Mouse (Mus musculus): ENCODE measurements around the gene Nfx1. TPM values are rescaled to one million over a fixed set of nuclear protein-coding genes. Genes with fewer than 3 reads are reported as not detected.

Gene Nfx1
- polyA plus RNA-seq, 1 experiment from 2014 or later: 19.4 TPM

DNA sequence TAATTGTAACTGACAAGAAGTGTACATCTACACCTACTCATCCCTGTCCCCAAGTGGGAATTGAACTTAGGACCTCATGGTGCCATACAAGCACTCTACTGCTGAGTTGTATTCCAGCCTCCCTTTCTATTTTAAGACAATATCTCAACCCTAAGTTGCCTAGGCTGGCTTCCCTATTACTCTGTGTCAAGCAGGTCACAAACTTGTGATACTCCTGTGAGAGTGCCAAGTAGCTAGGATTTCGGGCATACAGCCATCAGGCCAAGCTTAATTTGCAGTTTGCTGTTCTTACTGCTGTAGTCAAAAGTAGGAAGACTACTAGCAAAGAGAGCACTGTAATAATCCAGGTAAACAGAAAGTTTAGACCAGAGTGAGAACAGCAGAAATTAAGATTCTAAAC, 13.0 kb downstream of the Nfx1 start:
- Histone ChIP-seq H3K9me3 (ENCODE audit: low read length) (no peaks in the 10 kb centered on the region), H3K4me1 (ENCODE audit: insufficient read depth) (no peaks in the 10 kb centered on the region), H3K4me2 (ENCODE audit: low read depth, low read length) (no peak overlapping the region), H3K27ac (ENCODE audit: low read depth) (no peak overlapping the region), H3K36me3 (replicated peaks; ENCODE audit: insufficient read depth, low read length) (peaks cover 62% of the 10 kb centered on the region), H3K9ac (replicated peaks) (no peak overlapping the region), H3K27me3 (ENCODE audit: insufficient read depth, low read length) (no peaks in the 10 kb centered on the region), H3K4me3 (ENCODE audit: low read depth, low read length) (no peak overlapping the region)
- ATAC-seq (no peak), DNase-seq (no peak)
- no peak for TF ChIP-seq EP300 (IDR thresholded peaks at IDR 0.05; ENCODE audit: low read depth)
- TF ChIP-seq CTCF (IDR thresholded peaks at IDR 0.05; ENCODE audit: low read depth): no peak
- WGBS (ENCODE audit: insufficient replicate concordance): 78% methylated on average over 1 of the region's 1 CpGs

DNA sequence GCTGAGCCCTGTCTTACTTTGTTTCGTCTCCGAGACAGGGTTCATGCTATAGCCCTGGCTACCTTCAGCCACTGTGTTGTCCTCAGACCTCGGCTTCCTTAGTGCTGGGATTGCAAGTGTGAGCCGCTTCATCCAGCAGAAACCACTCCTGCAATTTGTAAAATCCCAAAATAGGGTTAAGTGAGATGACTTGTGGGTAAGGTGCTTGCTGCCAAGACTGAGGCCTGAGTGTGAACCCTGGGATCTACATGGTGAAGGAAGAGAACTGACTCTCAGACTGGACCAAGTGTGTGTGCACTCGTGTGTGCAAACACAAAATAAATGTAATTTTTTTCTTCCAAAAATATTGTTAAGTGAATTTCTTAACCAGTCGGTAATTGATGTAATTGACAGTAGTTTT, 18.9 kb downstream of the Nfx1 start:
- no peaks in the 10 kb centered on the region for H3K4me1 ChIP-seq (ENCODE audit: insufficient read depth)
- TF ChIP-seq EP300 (IDR thresholded peaks at IDR 0.05; ENCODE audit: low read depth): no peak
- TF ChIP-seq CTCF (IDR thresholded peaks at IDR 0.05; ENCODE audit: low read depth): no peak
- peaks cover 88% of the 10 kb centered on the region for H3K36me3 ChIP-seq (replicated peaks; ENCODE audit: insufficient read depth, low read length)
- H3K4me3 ChIP-seq (ENCODE audit: low read depth, low read length): no peak overlapping the region
- H3K9me3 ChIP-seq (ENCODE audit: low read length): no peaks in the 10 kb centered on the region
- DNase-seq (no peak), ATAC-seq (no peak)
- H3K27ac ChIP-seq (ENCODE audit: low read depth): no peak overlapping the region
- WGBS (ENCODE audit: insufficient replicate concordance): 88% methylated on average over 6 of the region's 6 CpGs
- H3K27me3 ChIP-seq (ENCODE audit: insufficient read depth, low read length): no peaks in the 10 kb centered on the region
- no peak overlapping the region for H3K9ac ChIP-seq (replicated peaks)
- no peak overlapping the region for H3K4me2 ChIP-seq (ENCODE audit: low read depth, low read length)

DNA sequence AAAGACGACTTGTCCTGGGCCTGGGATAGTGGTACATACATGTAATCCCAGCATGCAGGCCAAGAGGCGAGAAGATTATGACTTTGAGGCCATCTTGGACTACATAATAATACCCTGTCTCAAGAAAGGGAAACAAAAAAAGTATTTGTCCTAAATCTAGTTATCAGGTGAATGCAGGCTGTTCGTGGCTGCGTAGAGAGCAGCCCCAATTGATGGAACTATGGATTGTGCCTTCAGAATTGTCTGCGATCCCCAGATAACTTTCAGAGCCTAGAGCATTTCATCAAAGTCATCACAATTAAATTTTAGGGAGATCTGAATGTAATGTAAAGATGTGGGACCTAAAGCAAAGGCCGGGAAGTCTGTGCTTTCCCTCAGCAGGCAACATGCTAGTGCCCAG, 25.6 kb downstream of the Nfx1 start:
- Histone ChIP-seq H3K4me3 (ENCODE audit: low read depth, low read length) (no peak overlapping the region), H3K27me3 (ENCODE audit: insufficient read depth, low read length) (no peaks in the 10 kb centered on the region), H3K4me2 (ENCODE audit: low read depth, low read length) (no peak overlapping the region), H3K9me3 (ENCODE audit: low read length) (no peaks in the 10 kb centered on the region), H3K36me3 (replicated peaks; ENCODE audit: insufficient read depth, low read length) (peaks cover 93% of the 10 kb centered on the region), H3K9ac (replicated peaks) (no peak overlapping the region), H3K27ac (ENCODE audit: low read depth) (no peak overlapping the region), H3K4me1 (ENCODE audit: insufficient read depth) (no peaks in the 10 kb centered on the region)
- 77% methylated on average over 6 of the region's 6 CpGs for WGBS (ENCODE audit: insufficient replicate concordance)
- ATAC-seq: no peak
- TF ChIP-seq CTCF (IDR thresholded peaks at IDR 0.05; ENCODE audit: low read depth) (no peak), EP300 (IDR thresholded peaks at IDR 0.05; ENCODE audit: low read depth) (peak; percentile 59)
- no peak for DNase-seq

DNA sequence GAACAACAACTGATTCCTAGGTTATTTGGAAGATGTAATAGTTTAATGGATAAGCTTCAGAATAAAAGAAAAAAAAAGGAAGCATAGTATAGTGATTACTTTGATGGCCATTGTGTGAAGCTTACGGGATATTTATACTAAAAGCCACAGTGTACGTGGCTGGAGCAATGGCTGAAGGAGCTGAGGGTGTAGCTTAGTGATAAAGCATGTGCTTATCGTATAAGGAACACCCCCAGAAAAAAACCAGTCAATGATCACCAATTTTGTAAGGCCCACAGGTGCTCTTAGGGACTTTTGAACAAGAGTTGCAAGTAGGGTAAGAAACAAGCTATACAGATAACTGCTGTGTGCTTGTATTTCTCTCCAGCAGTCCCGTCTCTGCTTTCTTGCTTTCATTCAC, 27.2 kb downstream of the Nfx1 start:
- Histone ChIP-seq H3K9me3 (ENCODE audit: low read length) (no peaks in the 10 kb centered on the region), H3K27me3 (ENCODE audit: insufficient read depth, low read length) (no peaks in the 10 kb centered on the region), H3K36me3 (replicated peaks; ENCODE audit: insufficient read depth, low read length) (peaks cover 93% of the 10 kb centered on the region), H3K27ac (ENCODE audit: low read depth) (0 out of 2 replicates have a peak overlapping the region, but pooled peaks have one; percentile 7), H3K9ac (replicated peaks) (no peak overlapping the region), H3K4me2 (ENCODE audit: low read depth, low read length) (no peak overlapping the region), H3K4me3 (ENCODE audit: low read depth, low read length) (no peak overlapping the region), H3K4me1 (ENCODE audit: insufficient read depth) (no peaks in the 10 kb centered on the region)
- DNase-seq (no peak), ATAC-seq (peak; percentile 63)
- 63% methylated on average over 4 of the region's 4 CpGs for WGBS (ENCODE audit: insufficient replicate concordance)
- TF ChIP-seq EP300 (IDR thresholded peaks at IDR 0.05; ENCODE audit: low read depth) (peak; percentile 50), CTCF (IDR thresholded peaks at IDR 0.05; ENCODE audit: low read depth) (no peak)

DNA sequence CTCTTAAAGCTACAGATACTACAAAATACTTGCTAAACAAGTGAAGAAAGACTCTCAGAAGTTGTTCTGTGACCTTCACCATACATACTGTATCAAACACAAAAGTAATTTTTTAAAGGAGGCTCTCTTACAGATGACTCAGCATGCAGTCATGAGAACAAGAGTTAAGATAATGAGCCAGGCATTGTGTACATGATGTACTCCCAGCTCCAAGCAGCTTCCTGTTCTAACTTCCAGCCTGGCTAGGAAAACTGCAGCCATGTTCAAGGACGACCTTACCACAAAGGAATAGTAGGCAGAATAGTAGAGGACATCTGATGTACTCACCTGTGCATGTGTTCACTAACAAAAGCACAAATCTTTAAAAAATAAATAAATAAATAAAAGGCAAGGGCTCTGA, 29.6 kb downstream of the Nfx1 start:
- no peaks in the 10 kb centered on the region for H3K27me3 ChIP-seq (ENCODE audit: insufficient read depth, low read length)
- no peaks in the 10 kb centered on the region for H3K4me1 ChIP-seq (ENCODE audit: insufficient read depth)
- no peak for ATAC-seq
- no peak overlapping the region for H3K9ac ChIP-seq (replicated peaks)
- no peaks in the 10 kb centered on the region for H3K9me3 ChIP-seq (ENCODE audit: low read length)
- peak; percentile 19; the same call in 1 of the 2 replicates for TF ChIP-seq EP300 (IDR thresholded peaks at IDR 0.05; ENCODE audit: low read depth)
- TF ChIP-seq CTCF (IDR thresholded peaks at IDR 0.05; ENCODE audit: low read depth): no peak
- H3K27ac ChIP-seq (ENCODE audit: low read depth): no peak overlapping the region
- H3K4me3 ChIP-seq (ENCODE audit: low read depth, low read length): no peak overlapping the region
- no peak for DNase-seq
- H3K36me3 ChIP-seq (replicated peaks; ENCODE audit: insufficient read depth, low read length): peaks cover 90% of the 10 kb centered on the region
- no peak overlapping the region for H3K4me2 ChIP-seq (ENCODE audit: low read depth, low read length)
- 73% methylated on average over 1 of the region's 1 CpGs for WGBS (ENCODE audit: insufficient replicate concordance)

DNA sequence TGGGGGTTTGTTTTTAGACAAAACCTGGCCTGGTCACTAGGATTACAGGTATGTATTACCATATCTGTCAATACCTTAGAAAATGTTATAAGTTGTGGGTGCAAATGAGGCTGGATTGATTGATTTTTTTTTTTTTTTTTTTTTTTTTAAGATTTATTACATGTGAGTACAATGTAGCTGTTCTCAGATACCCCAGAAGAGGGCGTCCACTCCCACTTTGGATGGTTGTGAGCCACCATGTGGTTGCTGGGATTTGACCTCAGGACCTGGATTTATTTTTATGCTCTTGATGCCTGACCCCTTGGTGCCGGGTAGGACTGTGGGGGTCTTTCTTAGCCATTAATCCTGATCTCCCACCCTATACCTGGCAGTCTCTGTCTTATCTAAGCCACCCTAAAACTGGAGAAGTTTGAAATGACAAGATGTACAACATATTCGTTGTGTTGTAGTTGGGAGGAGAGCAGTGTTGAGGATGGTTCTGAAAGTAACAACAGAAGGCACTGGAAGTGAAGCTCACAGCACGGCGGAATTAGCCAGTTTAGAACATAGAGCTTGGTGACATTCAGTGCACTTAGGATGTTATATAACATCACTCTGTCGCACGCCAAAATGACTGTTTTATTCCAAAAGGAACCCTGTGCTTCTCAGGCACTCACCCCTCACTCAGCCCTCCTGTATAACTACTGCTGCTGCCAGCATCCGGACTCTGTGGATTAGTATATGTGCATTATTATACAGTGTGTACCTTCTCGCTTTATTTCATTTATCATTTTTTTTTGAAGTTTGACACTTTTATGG, 30.3 kb downstream of the Nfx1 start:
- no peak for DNase-seq
- Histone ChIP-seq H3K9ac (replicated peaks) (no peak overlapping the region), H3K36me3 (replicated peaks; ENCODE audit: insufficient read depth, low read length) (peaks cover 86% of the 10 kb centered on the region), H3K27ac (ENCODE audit: low read depth) (no peak overlapping the region), H3K4me1 (ENCODE audit: insufficient read depth) (no peaks in the 10 kb centered on the region), H3K4me2 (ENCODE audit: low read depth, low read length) (no peak overlapping the region), H3K9me3 (ENCODE audit: low read length) (no peaks in the 10 kb centered on the region), H3K4me3 (ENCODE audit: low read depth, low read length) (no peak overlapping the region), H3K27me3 (ENCODE audit: insufficient read depth, low read length) (no peaks in the 10 kb centered on the region)
- ATAC-seq: no peak
- TF ChIP-seq EP300 (IDR thresholded peaks at IDR 0.05; ENCODE audit: low read depth): no peak
- TF ChIP-seq CTCF (IDR thresholded peaks at IDR 0.05; ENCODE audit: low read depth): no peak
- WGBS (ENCODE audit: insufficient replicate concordance): 88% methylated on average over 9 of the region's 9 CpGs
